Mouse (Mus musculus) CH12.LX (cell line): Measurements from ENCODE around the gene Smg7.

ENCODE experiments used
- CTCF ChIP-seq, 2 experiments: IDR thresholded peaks in 1 of 2; conservative IDR thresholded peaks in 1 of 2; 2 replicates each; pipeline ENCODE4 v1.5.1; 2011 to 2012; ENCODE audit warnings: low read depth in 2 of 2, low read length in 2 of 2, improper control_type of control experiment in 1 of 2, inconsistent platforms in 1 of 2, mild to moderate bottlenecking in 1 of 2, moderate library complexity in 1 of 2
- HCFC1 ChIP-seq: IDR thresholded peaks from 2 replicates; pipeline ENCODE4 v1.6.1; 2012; ENCODE audit warnings: low read depth, mild to moderate bottlenecking, inconsistent platforms, low read length, improper control_type of control experiment
- JUN ChIP-seq: IDR thresholded peaks from 2 replicates; pipeline ENCODE4 v1.6.1; 2011; ENCODE audit warnings: low read depth, mild to moderate bottlenecking, low read length, improper control_type of control experiment, moderate library complexity; ENCODE audit not compliant: insufficient read depth
- MAFK ChIP-seq: IDR thresholded peaks from 2 replicates; pipeline ENCODE4 v1.6.1; 2011; ENCODE audit warnings: low read length, improper control_type of control experiment; ENCODE audit not compliant: insufficient replicate concordance
- POLR2A ChIP-seq: IDR thresholded peaks from 2 replicates; pipeline ENCODE4 v1.6.1; 2011; ENCODE audit warnings: low read depth, mild to moderate bottlenecking, improper control_type of control experiment, low read length
- POLR2AphosphoS2 ChIP-seq: IDR thresholded peaks from 2 replicates; pipeline ENCODE4 v1.6.1; 2011; ENCODE audit warnings: low read depth, low read length, improper control_type of control experiment
- RCOR1 ChIP-seq: conservative IDR thresholded peaks from 2 replicates; pipeline ENCODE4 v1.6.1; 2012; ENCODE audit warnings: low read depth, mild to moderate bottlenecking, inconsistent platforms, low read length, improper control_type of control experiment
- SIN3A ChIP-seq: IDR thresholded peaks from 2 replicates; pipeline ENCODE4 v1.6.1; 2012; ENCODE audit warnings: low read length, improper control_type of control experiment, inconsistent platforms
- SMC3 ChIP-seq: IDR thresholded peaks from 2 replicates; pipeline ENCODE4 v1.6.1; 2011; ENCODE audit warnings: low read depth, low read length, improper control_type of control experiment
- TCF12 ChIP-seq: IDR thresholded peaks from 2 replicates; pipeline ENCODE4 v1.6.1; 2014; ENCODE audit warnings: low read depth, mild to moderate bottlenecking, inconsistent platforms, low read length, improper control_type of control experiment
- USF1 ChIP-seq: IDR thresholded peaks from 2 replicates; pipeline ENCODE4 v1.6.1; 2014; ENCODE audit warnings: low read depth, mild to moderate bottlenecking, inconsistent platforms, low read length, improper control_type of control experiment
- ZC3H11A ChIP-seq: IDR thresholded peaks from 2 replicates; pipeline ENCODE4 v1.6.1; 2012; ENCODE audit warnings: low read depth, mild to moderate bottlenecking, inconsistent platforms, low read length, improper control_type of control experiment
- ZKSCAN1 ChIP-seq: IDR thresholded peaks from 2 replicates; pipeline ENCODE4 v1.6.1; 2012; ENCODE audit warnings: low read depth, inconsistent platforms, low read length, improper control_type of control experiment, borderline replicate concordance
- ZNF384 ChIP-seq: IDR thresholded peaks from 2 replicates; pipeline ENCODE4 v1.6.1; 2012; ENCODE audit warnings: low read depth, low read length, improper control_type of control experiment, inconsistent platforms

DNA sequence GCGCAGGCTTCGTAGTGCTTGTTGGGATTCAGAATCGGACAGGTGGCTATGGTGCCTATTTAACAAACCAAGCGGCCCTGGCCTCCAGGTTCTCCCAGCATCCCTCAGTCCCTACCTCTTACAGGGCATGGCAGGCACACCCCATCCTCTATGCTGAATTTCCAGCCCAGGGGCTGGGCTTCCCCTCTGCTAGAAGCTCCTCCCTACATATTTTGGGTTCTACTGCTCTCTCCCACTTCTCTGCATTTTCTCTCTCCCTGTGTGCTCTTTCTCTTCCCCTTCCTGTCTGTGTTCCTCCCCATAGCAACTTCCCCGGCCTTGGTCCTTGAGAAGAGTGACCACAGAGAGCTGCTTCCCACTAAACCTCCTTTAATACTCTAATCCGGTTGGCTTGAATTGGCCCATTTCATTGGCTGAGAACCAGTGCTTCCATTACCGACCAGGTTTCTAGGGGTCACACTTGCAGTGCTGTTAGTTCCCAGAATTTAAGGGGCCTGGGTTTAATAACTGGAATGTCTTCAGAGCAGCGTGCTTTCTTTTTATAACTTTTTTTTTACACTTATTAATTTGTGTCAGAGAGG is 105.7 kb downstream of the Smg7 start:
- TF ChIP-seq CTCF (conservative IDR thresholded peaks at IDR 0.05 in 1 of 2, IDR thresholded peaks at IDR 0.05 in 1 of 2; ENCODE audit: low read depth in 2 of 2, low read length in 2 of 2) (no peak), ZKSCAN1 (no peak), POLR2AphosphoS2 (no peak), RCOR1 (no peak), TCF12 (no peak), SIN3A (no peak), ZNF384 (no peak), USF1 (no peak), ZC3H11A (no peak), MAFK (no peak), POLR2A (no peak), SMC3 (no peak), JUN (no peak), HCFC1 (no peak)
